Mouse (Mus musculus) midbrain, embryonic 14.5 days (tissue): ENCODE data around the gene Fgfr2. TPM values are rescaled to one million over a fixed set of nuclear protein-coding genes. Genes with fewer than 3 reads are reported as not detected.

Experiments used
- ATAC-seq: fragments of 200-750 bp; cut with Nextera tagmentation; 2 replicates; pipeline ENCODE4 v1.8.0; 2017; ENCODE audit warnings: moderate number of reproducible peaks, moderate library complexity; ENCODE audit not compliant: low FRiP score, low TSS enrichment
- DNase-seq: peaks from one replicate; pipeline ENCODE4 v3.0.0-alpha.2; 2015
- H3K27ac ChIP-seq: fragments of 300-500 bp; sonication (generic); replicated peaks from 2 replicates; pipeline ENCODE4 v1.5.1; 2014; ENCODE audit warnings: mild to moderate bottlenecking, low read depth, low read length, moderate library complexity
- H3K27me3 ChIP-seq: fragments of 300-500 bp; sonication (generic); 2 replicates; pipeline ENCODE4 v1.6.1; 2014; ENCODE audit warnings: low read length, control low read depth, mixed read lengths; ENCODE audit not compliant: control insufficient read depth, insufficient read depth
- H3K36me3 ChIP-seq: fragments of 300-500 bp; sonication (generic); 2 replicates; pipeline ENCODE4 v1.6.1; 2014; ENCODE audit warnings: low read length, control low read depth; ENCODE audit not compliant: control insufficient read depth, insufficient read depth
- H3K4me1 ChIP-seq: fragments of 300-500 bp; sonication (generic); 2 replicates; pipeline ENCODE4 v1.6.1; 2014; ENCODE audit warnings: mild to moderate bottlenecking, antibody characterized with exemption, low read length, control low read depth; ENCODE audit not compliant: control insufficient read depth, insufficient read depth
- H3K4me2 ChIP-seq: fragments of 300-500 bp; sonication (generic); 2 replicates; pipeline ENCODE4 v1.6.1; 2014; ENCODE audit warnings: mild to moderate bottlenecking, low read length, moderate library complexity
- H3K4me3 ChIP-seq: fragments of 300-500 bp; sonication (generic); replicated peaks from 2 replicates; pipeline ENCODE4 v1.5.1; 2014; ENCODE audit warnings: low read depth, low read length
- H3K9ac ChIP-seq: fragments of 300-500 bp; sonication (generic); replicated peaks from 2 replicates; pipeline ENCODE4 v1.6.1; 2014; ENCODE audit warnings: mild to moderate bottlenecking, low read length, moderate library complexity
- H3K9me3 ChIP-seq: fragments of 300-500 bp; sonication (generic); 2 replicates; pipeline ENCODE4 v1.6.1; 2016; ENCODE audit warnings: low read length, control low read depth, mixed read lengths; ENCODE audit not compliant: control insufficient read depth
- WGBS: fragments of 180-500 bp; shearing (Covaris S2); extraction: QIAGEN DNeasy Blood & Tissue Kit; methylation state at CpG from one replicate; pipeline ENCODE4 v1.1.7; 2014; 5-methylcytosine and 5-hydroxymethylcytosine counted together
- polyA plus RNA-seq: library from polyadenylated mRNA; unstranded; fragments of >200 nt; fragmentation: Nextera tagmentation; extraction: Ambion mirVana; gene quantifications from 2 replicates; pipeline ENCODE4 v1.2.1, GENCODE M21; 2014

The Fgfr2 gene
- polyA plus RNA-seq, 1 experiment from 2014 or later: 28.1 TPM

DNA sequence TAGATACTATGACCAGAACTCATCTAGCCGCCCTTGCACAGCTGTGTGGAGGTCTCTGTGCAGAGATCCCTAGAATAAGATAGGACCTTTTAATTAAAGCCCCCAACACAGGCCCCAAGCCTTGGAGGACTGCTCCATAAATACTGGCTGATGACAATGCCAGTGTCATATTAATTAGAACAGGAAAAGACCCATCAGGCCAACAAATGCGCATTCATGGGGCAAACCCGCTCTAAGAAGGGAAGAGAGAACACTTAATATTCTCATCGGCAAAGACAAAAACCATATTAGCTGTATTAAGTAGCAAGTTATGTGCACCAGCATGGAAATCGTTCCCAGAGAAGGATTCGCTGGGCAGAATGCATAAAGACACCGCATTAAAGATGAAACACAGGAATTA lies 1521.0 kb downstream of the Fgfr2 start:
- Histone ChIP-seq H3K4me3 (no peak overlapping the region), H3K27ac (0 out of 2 replicates have a peak overlapping the region, but pooled peaks have one; percentile 32), H3K36me3 (no peaks in the 10 kb centered on the region), H3K4me2 (no peak overlapping the region), H3K4me1 (peaks cover 26% of the 10 kb centered on the region), H3K27me3 (peaks cover 23% of the 10 kb centered on the region), H3K9ac (no peak overlapping the region), H3K9me3 (no peaks in the 10 kb centered on the region)
- DNase-seq: peak; percentile 40
- ATAC-seq: no peak
- WGBS: 63% methylated on average over 7 of the region's 7 CpGs

GRCm38 (mm10) chr7:131598483-131598824 lies 1524.7 kb downstream of the Fgfr2 start:
- Histone ChIP-seq H3K4me2 (peak overlapping the region; percentile 25), H3K27me3 (peaks cover 27% of the 10 kb centered on the region), H3K4me1 (peaks cover 26% of the 10 kb centered on the region), H3K36me3 (no peaks in the 10 kb centered on the region), H3K27ac (peak overlapping the region; percentile 70), H3K9ac (peak overlapping the region; percentile 27; the same call in 1 of the 2 replicates), H3K9me3 (no peaks in the 10 kb centered on the region), H3K4me3 (no peak overlapping the region)
- DNase-seq (peak; percentile 81), ATAC-seq (no peak)
- 2% methylated on average over 5 of the region's 5 CpGs for WGBS

GRCm38 (mm10) chr7:131597779-131598482 lies 1525.2 kb downstream of the Fgfr2 start:
- Histone ChIP-seq H3K9ac (peak overlapping the region; percentile 27; the same call in 1 of the 2 replicates), H3K9me3 (no peaks in the 10 kb centered on the region), H3K4me2 (peak overlapping the region; percentile 25), H3K27ac (peak overlapping the region; percentile 70), H3K4me3 (no peak overlapping the region), H3K36me3 (no peaks in the 10 kb centered on the region), H3K27me3 (peaks cover 27% of the 10 kb centered on the region), H3K4me1 (peaks cover 22% of the 10 kb centered on the region)
- DNase-seq: peak; percentile 79
- peak; percentile 76; the same call in 1 of the 2 replicates for ATAC-seq
- 2% methylated on average over 12 of the region's 12 CpGs for WGBS

DNA sequence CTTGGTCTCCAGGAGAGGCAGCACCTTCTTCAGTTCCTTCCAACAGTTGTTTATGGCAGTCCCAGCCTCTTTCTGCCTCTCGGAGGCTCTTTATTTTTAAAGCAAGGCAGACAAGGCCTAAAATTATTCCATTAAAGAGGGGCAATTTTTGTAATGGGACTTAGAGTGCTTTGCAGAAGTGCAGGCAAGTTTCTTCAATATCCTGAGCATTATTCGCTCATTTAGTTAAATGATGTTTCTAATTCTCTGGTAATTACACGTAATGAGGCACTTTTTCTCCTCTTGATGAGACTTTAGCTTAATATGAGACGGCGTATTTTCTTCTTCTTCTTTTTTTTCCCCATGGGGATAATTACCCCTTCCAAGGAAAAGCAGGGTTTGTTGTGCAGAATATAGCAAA lies 1537.6 kb downstream of the Fgfr2 start:
- no peaks in the 10 kb centered on the region for H3K9me3 ChIP-seq
- no peaks in the 10 kb centered on the region for H3K36me3 ChIP-seq
- ATAC-seq (no peak), DNase-seq (no peak)
- H3K27ac ChIP-seq: no peak overlapping the region
- no peak overlapping the region for H3K4me3 ChIP-seq
- WGBS: 90% methylated on average over 5 of the region's 5 CpGs
- H3K9ac ChIP-seq: no peak overlapping the region
- H3K27me3 ChIP-seq: no peaks in the 10 kb centered on the region
- H3K4me2 ChIP-seq: no peak overlapping the region
- no peaks in the 10 kb centered on the region for H3K4me1 ChIP-seq

DNA sequence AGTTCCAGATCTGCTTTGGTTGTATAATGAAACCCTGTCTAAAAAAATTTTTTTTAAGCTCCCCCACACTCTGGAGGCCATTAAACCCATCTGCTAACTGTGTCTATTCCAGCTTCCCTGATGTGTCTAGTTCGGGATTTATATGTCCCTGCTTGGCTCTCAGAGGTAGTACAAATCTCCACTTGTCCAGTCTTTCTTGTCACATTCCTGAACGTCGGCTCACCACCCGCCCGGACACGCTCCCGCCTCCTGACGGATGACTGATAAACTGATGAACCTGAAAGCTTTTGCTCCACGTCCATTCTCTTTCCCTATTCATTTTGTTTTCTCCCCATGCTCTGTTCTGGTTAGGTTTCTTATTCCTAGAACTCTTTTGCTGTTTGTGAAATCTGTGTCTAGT lies 1541.0 kb downstream of the Fgfr2 start:
- whole genome bisulfite sequencing: 53% methylated on average over 9 of the region's 9 CpGs

GRCm38 (mm10) chr7:131575246-131575645 lies 1547.9 kb downstream of the Fgfr2 start:
- H3K4me1 ChIP-seq: no peaks in the 10 kb centered on the region
- WGBS: 78% methylated on average over 6 of the region's 6 CpGs
- H3K9me3 ChIP-seq: no peaks in the 10 kb centered on the region
- ATAC-seq (no peak), DNase-seq (no peak)
- H3K4me2 ChIP-seq: no peak overlapping the region
- peaks cover 31% of the 10 kb centered on the region for H3K36me3 ChIP-seq
- H3K4me3 ChIP-seq: no peak overlapping the region
- H3K27ac ChIP-seq: no peak overlapping the region
- no peak overlapping the region for H3K9ac ChIP-seq
- no peaks in the 10 kb centered on the region for H3K27me3 ChIP-seq

More for the DNA sequence above, 1541.0 kb downstream of the Fgfr2 start:
- Histone ChIP-seq H3K27ac (no peak overlapping the region), H3K4me3 (no peak overlapping the region), H3K27me3 (no peaks in the 10 kb centered on the region), H3K9ac (no peak overlapping the region), H3K36me3 (no peaks in the 10 kb centered on the region), H3K4me2 (no peak overlapping the region), H3K9me3 (no peaks in the 10 kb centered on the region), H3K4me1 (no peaks in the 10 kb centered on the region)
- DNase-seq (no peak), ATAC-seq (no peak)

GRCm38 (mm10) chr7:131560697-131561042 lies 1562.5 kb downstream of the Fgfr2 start:
- Histone ChIP-seq H3K4me2 (peak overlapping the region; percentile 56), H3K27me3 (peaks cover 34% of the 10 kb centered on the region), H3K9me3 (no peaks in the 10 kb centered on the region), H3K4me1 (peaks cover 5% of the 10 kb centered on the region), H3K4me3 (peak overlapping the region; percentile 77), H3K27ac (peak overlapping the region; percentile 90), H3K9ac (peak overlapping the region; percentile 72), H3K36me3 (peaks cover 37% of the 10 kb centered on the region)
- ATAC-seq: peak; percentile 46
- DNase-seq: no peak
- under 1% methylated on average over 14 of the region's 14 CpGs for WGBS

GRCm38 (mm10) chr7:131559986-131560696 lies 1563.0 kb downstream of the Fgfr2 start, which contains the start of gene Bub3:
Bub3 (plus strand) TSS chr7:131560222.
- Histone ChIP-seq H3K4me1 (peaks cover 5% of the 10 kb centered on the region), H3K9me3 (no peaks in the 10 kb centered on the region), H3K4me3 (peak within 1 kb of the TSS; percentile 77), H3K9ac (peak within 1 kb of the TSS; percentile 72), H3K4me2 (peak within 1 kb of the TSS; percentile 56), H3K27ac (peak within 1 kb of the TSS; percentile 90), H3K27me3 (peaks cover 40% of the 10 kb centered on the region), H3K36me3 (peaks cover 31% of the 10 kb centered on the region)
- peak; percentile 96 for ATAC-seq
- DNase-seq: peak; percentile 97
- WGBS: under 1% methylated on average over 46 of the region's 51 CpGs
